Mouse (Mus musculus) CH12.LX (cell line): ENCODE data around the gene Olfm3.

Experiments
- CHD1 ChIP-seq: IDR thresholded peaks from 2 replicates; pipeline ENCODE4 v1.6.1; 2012; ENCODE audit warnings: low read depth, low read length, improper control_type of control experiment, inconsistent platforms
- CHD2 ChIP-seq: IDR thresholded peaks from 2 replicates; pipeline ENCODE4 v1.6.1; 2011; ENCODE audit warnings: low read length, improper control_type of control experiment
- CTCF ChIP-seq, 2 experiments: IDR thresholded peaks in 1 of 2; conservative IDR thresholded peaks in 1 of 2; 2 replicates each; pipeline ENCODE4 v1.5.1; 2011 to 2012; ENCODE audit warnings: low read depth in 2 of 2, low read length in 2 of 2, improper control_type of control experiment in 1 of 2, inconsistent platforms in 1 of 2, mild to moderate bottlenecking in 1 of 2, moderate library complexity in 1 of 2
- EP300 ChIP-seq: IDR thresholded peaks from 2 replicates; pipeline ENCODE4 v1.6.1; 2011; ENCODE audit warnings: low read length, improper control_type of control experiment
- HCFC1 ChIP-seq: IDR thresholded peaks from 2 replicates; pipeline ENCODE4 v1.6.1; 2012; ENCODE audit warnings: low read depth, mild to moderate bottlenecking, inconsistent platforms, low read length, improper control_type of control experiment
- KAT2A ChIP-seq: IDR thresholded peaks from 2 replicates; pipeline ENCODE4 v1.6.1; 2012; ENCODE audit warnings: low read length, improper control_type of control experiment, inconsistent platforms; ENCODE audit not compliant: insufficient replicate concordance
- MAX ChIP-seq: IDR thresholded peaks from 2 replicates; pipeline ENCODE4 v1.6.1; 2011; ENCODE audit warnings: low read length, improper control_type of control experiment
- MXI1 ChIP-seq: IDR thresholded peaks from 2 replicates; pipeline ENCODE4 v1.6.1; 2011; ENCODE audit warnings: mild to moderate bottlenecking, low read depth, low read length, improper control_type of control experiment
- NELFE ChIP-seq: IDR thresholded peaks from 2 replicates; pipeline ENCODE4 v1.6.1; 2011; ENCODE audit warnings: low read depth, low read length, improper control_type of control experiment
- NRF1 ChIP-seq: IDR thresholded peaks from 2 replicates; pipeline ENCODE4 v1.6.1; 2014; ENCODE audit warnings: low read depth, mild to moderate bottlenecking, inconsistent platforms, low read length, improper control_type of control experiment, moderate library complexity
- POLR2A ChIP-seq: IDR thresholded peaks from 2 replicates; pipeline ENCODE4 v1.6.1; 2011; ENCODE audit warnings: low read depth, mild to moderate bottlenecking, improper control_type of control experiment, low read length
- TBP ChIP-seq: conservative IDR thresholded peaks from 2 replicates; pipeline ENCODE4 v1.6.1; 2011; ENCODE audit warnings: low read depth, low read length, improper control_type of control experiment
- ZNF384 ChIP-seq: IDR thresholded peaks from 2 replicates; pipeline ENCODE4 v1.6.1; 2012; ENCODE audit warnings: low read depth, low read length, improper control_type of control experiment, inconsistent platforms

DNA sequence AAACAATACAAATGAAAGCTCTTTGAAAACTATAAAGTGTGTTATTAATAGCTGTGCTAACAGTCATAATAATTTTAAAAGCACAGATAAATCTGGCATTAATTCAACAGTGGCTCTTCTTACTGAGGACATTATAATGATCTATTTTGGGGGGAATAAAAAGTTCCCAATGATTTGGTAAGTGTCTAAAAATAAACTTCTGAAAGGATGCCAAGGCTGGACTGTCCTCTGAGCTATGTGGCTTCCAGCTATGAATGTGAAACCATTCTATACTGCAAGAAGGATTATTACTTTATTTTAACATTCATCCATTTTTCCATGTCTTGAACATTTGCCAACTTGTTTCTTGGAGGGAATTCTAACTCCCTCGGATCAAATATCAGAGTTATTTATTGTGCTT, 92.1 kb downstream of the Olfm3 start:
- TF ChIP-seq POLR2A: no peak
- no peak for TF ChIP-seq CHD2
- TF ChIP-seq CTCF (conservative IDR thresholded peaks at IDR 0.05 in 1 of 2, IDR thresholded peaks at IDR 0.05 in 1 of 2; ENCODE audit: low read depth in 2 of 2, low read length in 2 of 2): no peak
- TF ChIP-seq ZNF384: no peak
- TF ChIP-seq NELFE: no peak
- TF ChIP-seq TBP: no peak
- TF ChIP-seq NRF1: no peak
- no peak for TF ChIP-seq KAT2A
- TF ChIP-seq HCFC1: no peak
- no peak for TF ChIP-seq MXI1
- no peak for TF ChIP-seq MAX
- no peak for TF ChIP-seq EP300
- TF ChIP-seq CHD1: no peak
